Mouse (Mus musculus) large intestine, adult 2 months (tissue): ENCODE results near the gene Zswim3. TPM values are rescaled to one million over a fixed set of nuclear protein-coding genes. Genes with fewer than 3 reads are reported as not detected.

Source experiments
- DNase-seq: peaks from one replicate; pipeline ENCODE4 v3.0.0-alpha.2; 2012; ENCODE audit warnings: low read depth, low spot score
- WGBS: fragments of 180-500 bp; shearing (Covaris S2); methylation state at CpG from one replicate; pipeline ENCODE4 v1.1.7; 2018; 5-methylcytosine and 5-hydroxymethylcytosine counted together
- polyA plus RNA-seq: library from polyadenylated mRNA; depleted of rRNA; stranded (reverse); fragments of >200 nt; gene quantifications from 2 replicates; pipeline ENCODE4 v1.2.3, GENCODE M21; 2012

Zswim3 gene
- polyA plus RNA-seq, 1 experiment: 4.0 TPM

DNA sequence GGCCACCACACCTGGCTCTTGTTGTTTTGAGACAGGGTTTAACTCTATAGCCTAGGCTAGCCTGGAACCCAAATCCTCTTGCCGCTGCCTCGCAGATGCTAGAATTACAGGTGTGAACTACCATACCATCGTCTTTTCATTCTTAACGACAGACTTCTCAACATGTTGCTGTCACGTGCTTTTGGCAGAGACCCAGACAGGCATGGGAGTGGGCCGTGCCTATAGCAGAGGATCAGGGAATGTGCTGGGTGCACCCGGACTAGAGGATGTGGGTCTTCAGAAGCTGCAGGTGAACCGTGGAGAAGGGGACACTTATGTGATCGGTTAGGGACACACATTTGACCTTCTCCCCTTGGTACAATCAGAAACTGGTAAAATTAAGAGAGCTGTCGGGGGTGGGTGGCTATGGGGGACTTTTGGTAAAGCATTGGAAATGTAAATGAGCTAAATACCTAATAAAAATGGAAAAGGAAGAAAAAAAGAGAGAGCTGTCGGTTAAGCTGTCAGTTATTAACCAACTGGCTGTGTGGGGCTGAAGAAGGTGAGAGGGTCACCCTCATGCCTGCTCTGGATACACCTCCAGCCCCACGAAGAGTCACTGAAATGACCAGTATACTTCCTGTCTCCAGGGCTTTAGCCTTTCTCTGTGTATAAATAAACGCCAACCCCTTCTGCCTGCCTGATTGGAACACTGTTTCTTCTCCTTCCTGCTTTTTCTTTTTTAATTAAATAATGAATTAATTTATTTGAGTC, 4.5 kb upstream of the Zswim3 start:
- no peak for DNase-seq
- 82% methylated on average over 13 of the region's 13 CpGs for WGBS

DNA sequence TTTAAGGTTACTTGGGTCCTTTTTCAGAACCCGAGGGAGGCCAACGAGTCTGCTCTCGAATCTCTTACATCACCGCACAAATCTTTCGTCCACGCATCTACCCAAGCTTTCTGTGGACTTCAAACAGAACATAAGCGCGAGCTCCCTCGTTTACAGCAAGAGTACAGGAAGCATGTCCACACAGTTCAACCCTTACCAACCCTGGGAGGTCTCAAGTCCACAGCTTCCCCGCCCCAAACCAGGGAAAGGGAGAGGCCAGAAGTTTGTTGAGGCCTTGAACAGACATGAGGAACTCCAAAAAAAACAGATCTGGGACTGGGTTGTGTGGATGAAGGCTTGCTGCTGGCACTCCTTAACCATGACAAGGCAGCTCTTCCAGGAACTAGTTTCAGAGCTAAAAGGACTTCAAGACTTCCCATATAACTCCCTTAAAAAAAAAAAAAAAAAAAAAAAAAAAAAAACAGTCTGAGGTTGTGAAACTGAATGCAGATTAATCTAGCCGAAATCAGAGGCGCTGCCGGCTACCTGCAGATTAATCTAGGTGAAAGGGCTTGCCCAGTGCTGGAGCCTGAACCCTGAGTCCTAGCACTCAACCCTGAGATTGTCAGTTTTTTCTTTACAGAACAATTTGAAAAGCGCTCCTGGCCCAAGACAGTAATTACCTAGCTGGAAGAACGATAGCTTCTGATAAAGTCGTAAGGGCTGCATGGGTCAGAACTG, 1.5 kb upstream of the Zswim3 start:
- no peak for DNase-seq
- WGBS: 38% methylated on average over 16 of the region's 16 CpGs

DNA sequence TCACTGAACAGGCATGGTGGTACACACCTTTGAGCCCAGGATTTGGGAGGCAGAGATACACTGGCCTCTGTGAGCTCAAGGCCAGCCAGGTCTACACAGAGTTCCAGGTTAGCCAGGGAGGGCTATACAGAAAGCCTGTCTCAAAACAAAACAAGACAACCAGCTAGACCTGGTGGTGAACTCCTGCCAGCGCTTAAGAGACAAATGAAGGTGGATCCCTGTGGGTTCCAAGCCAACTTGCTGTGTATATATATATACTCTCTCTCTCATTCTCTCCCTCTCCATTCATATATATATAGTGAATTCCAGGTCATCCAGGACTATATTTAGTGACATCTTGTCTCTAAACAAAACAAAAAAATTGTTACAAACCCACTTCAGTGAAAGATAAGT, 981 bp upstream of the Zswim3 start:
- 28% methylated on average over 1 of the region's 1 CpGs for WGBS
- no peak for DNase-seq

DNA sequence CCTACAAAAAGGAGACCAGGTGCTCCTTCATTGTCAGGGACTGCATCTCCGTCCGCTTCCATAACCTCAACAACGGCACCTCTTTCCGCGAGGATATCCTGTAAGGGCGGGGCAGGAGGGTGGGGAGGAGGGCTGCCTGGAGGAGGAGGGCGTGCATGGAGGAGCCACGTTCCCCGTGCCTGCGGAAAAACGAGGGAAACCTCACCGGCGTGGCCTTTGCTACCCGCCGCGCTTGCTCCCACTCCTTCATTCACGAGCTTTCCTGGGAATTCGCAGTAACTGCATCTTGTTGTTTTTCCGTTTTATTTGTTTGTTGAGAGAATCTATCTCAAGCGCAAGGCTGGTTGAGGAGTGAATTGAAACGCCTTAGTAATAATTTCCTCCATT, 427 bp downstream of the Zswim3 start:
- WGBS: under 1% methylated on average over 21 of the region's 21 CpGs

DNA sequence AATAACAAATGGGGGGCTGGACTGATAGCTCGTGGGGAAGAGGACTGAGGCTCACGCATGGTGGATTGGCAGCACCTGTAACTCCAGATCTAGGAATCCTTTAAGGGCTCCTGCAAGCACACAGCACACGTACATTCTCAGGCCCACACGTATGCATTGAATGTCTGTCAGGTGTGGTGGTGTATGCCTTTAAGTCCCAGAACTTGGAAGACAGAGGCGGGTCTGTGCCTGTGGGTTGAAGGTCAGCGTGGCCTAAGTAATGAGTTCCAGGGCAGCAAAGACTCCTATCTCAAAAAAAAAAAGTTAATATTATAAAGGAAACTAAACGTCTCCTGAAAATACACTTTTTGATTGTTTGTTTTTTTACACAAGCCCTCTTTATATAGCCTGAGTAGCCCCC, 1.7 kb downstream of the Zswim3 start:
- no peak for DNase-seq
- 32% methylated on average over 7 of the region's 7 CpGs for WGBS

More for the DNA sequence above, 427 bp downstream of the Zswim3 start:
- DNase-seq: no peak

DNA sequence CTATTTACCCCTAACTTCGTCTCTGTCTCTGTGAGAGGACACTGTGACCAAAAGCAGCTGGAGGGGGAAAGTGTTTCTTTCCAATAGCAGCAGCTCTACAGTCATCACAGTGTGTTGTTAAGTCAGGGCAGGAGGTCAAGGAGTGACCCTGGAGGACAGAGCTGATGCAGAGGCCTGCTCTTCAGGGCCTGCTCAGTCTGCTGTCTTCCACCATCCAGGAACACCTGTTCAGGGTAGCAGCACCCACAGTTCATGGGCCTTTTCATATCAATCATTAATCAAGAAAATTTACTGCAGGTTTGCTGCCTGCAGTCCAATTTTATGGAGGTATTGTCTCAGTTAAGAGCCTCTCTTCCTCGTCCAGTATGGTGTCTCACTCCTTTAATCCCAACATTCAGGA, 8.7 kb downstream of the Zswim3 start:
- 26% methylated on average over 2 of the region's 2 CpGs for WGBS
- DNase-seq: no peak

DNA sequence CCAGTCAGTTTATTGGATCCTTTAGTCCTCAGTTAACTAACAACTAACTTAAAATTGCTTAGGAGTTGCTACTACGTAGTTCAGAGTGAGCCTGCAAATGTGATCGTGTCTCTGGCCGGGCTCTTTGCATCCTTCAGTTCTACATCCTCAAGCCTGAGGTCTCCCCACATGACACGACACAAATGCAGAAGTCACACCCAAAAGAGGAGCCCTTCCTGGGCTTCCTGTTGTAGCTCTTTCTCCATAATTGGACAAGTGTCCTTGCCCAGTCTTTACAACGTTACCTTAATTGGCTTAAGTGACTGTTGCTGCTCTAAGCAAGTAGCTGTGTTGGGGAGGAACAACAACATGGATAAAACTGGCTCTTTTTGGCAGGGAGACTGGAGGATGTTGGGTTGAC, 10.4 kb downstream of the Zswim3 start:
- DNase-seq: no peak
- WGBS: 62% methylated on average over 5 of the region's 5 CpGs

DNA sequence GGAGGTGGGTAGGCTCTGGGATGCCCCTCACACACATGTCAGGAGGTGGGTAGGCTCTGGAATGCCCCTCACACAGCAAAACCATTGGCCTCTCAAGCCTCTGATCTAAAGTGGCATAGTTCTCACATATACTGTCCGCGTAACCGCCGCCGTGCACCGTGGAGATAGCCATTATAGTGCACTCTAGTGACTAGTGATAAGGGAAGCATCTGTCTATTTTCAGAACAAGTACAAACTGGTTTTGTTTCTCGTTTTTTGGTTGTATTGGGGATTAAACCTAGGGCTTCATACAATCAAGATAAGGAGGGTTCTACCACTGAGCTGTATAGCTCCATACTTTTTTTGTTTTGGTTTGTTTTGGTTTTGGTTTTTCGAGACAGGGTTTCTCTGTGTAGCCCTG, 10.9 kb downstream of the Zswim3 start:
- no peak for DNase-seq
- WGBS: 90% methylated on average over 8 of the region's 8 CpGs

DNA sequence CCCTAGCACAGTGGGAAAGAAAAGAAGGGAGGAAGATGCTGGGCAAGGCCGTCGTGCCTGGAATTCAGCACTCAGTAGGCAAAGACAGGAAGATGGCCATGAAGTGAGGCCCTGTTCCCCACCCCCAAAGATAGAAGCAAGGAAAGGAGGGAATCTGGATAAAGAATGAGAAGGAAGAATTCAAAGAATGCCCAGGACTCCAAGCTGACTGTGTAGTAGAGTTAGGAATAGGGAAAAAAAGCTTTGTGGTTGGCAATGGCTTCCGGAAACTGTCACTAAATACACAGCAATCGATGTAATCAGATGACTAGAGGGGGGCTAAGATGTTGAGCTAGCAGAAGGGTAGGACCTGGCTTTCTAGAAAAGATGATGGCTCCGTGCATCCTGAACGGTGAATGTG, 12.3 kb downstream of the Zswim3 start:
- 87% methylated on average over 6 of the region's 6 CpGs for WGBS
- no peak for DNase-seq

DNA sequence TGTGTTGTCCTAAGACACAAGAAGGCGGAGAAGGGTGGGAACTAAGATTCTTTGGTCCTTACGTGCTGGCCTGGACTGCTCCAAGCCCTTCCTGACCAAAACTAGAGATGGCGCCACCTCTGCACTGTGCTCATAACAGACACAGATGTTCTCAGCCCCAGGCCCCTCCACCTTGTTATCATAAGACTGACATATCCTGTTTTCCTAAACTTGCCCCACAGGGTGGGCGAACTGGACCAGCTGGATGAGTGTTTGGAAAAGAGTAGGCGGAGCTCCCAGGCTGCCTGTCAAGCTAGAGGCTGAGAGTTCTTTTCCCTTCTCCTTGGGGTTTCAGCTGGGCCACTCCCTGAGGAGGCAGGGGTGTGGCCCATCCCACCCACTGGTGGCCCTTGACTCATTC, 12.8 kb downstream of the Zswim3 start:
- DNase-seq: no peak
- 76% methylated on average over 5 of the region's 5 CpGs for WGBS

DNA sequence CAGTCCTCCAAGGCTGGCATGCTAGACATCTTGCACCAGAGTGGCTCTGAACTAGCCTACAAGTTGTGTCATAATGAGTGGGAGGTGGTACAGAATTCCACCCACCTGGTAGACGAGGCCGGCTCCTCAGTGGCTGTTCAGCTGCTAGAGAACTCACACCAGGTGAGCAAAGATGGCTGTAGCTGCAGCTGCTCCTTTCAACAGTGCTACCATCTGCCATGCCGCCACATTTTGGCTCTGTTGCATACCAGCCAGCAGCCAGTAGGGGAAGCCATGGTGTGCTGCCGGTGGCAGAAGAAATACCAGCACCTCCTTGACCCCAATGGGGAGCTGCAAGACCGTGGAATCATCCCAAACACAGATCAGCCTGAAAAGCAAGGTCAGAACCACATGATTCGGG, 16.2 kb downstream of the Zswim3 start:
- no peak for DNase-seq
- WGBS: 91% methylated on average over 6 of the region's 6 CpGs

DNA sequence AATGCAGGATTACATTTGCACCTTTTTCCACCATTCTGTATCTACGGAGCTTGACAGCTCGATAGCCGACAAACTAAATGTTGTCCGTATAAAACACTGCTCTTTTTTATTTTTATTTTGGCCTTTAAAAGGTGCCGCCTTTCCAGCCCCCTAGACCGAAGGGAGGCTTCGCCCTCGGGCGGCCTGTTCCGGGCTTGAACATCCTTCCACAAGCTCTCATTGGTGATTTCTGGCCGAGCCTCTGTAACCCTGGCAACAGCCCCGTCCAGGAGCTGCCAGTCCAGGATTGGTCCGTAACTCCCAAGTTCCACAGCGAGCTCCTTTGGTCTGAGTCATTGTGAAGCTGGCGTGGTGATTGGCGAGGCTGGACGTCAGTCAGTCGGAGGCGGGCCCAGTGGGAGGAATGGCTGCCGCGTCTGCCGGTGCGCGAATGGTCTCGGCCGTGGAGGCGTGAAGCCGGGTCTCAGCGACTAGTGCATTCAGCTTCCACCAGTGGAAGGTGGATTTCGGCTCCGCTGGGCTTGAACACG, 17.8 kb downstream of the Zswim3 start, which contains the start of gene Zswim1:
Gene Zswim1, plus strand, starts transcription at position 51 of the 530 bp plus-strand sequence.
- 1% methylated on average over 32 of the region's 32 CpGs for WGBS
- peak; percentile 96 for DNase-seq

DNA sequence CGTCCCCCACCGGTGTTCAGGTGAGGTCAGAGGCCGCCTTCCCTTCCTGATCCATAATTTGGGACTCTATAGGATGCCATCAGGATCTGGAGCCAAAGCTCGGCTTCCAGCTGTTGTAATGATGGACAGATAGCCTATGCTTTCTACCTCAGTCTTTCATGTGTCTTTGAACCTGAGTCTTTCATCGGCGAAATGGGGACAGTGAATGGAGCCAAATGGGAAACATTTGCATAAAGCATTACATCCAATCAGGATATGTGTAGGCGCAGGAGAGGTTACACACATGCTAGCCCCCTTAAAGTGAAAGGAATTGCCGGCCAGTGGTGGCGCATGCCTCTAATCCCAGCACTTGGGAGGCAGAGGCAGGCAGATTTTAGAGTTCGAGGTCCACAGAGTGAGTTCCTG, 18.3 kb downstream of the Zswim3 start:
- DNase-seq: no peak
- WGBS: 0% methylated on average over 10 of the region's 10 CpGs

DNA sequence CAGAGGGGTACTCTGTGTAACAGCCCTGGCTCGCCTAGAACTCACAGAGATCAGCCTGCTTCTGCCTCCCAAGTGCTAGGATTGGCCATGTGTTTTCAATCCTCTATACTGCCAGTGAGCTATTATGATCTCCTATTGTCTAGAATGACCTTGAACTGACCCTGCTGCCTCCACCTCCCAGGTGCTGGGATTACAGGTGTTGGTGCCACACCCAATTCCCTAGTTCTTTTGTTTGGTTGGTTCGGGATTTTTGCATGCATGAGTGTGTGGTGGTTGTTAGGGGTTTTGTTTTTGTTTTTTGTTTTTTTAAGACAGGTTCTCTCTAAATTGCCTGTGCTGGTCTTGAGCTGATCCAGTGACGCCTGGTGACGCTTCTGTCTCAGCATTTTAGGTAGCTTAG, 19.1 kb downstream of the Zswim3 start:
- 84% methylated on average over 4 of the region's 4 CpGs for WGBS
- DNase-seq: no peak

DNA sequence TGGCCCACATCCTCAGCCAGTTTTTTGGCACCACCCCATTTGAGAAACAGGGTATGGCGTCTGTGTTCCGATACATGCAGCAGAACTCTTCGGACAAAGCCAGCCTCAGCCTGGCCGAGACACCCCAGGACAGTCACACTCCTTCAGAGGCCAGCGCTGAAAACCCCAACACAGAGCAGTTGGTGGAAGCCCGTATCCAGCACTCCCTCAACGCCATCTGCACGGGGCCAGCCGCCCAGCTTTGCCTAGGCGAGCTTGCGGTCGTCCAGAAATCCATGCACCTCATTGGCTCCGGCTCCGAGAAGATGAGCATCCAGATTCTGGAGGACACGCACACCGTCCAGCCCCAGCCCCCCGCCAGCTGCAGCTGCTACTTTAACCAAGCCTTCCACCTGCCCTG, 20.6 kb downstream of the Zswim3 start:
- WGBS: 97% methylated on average over 17 of the region's 17 CpGs
- no peak for DNase-seq

DNA sequence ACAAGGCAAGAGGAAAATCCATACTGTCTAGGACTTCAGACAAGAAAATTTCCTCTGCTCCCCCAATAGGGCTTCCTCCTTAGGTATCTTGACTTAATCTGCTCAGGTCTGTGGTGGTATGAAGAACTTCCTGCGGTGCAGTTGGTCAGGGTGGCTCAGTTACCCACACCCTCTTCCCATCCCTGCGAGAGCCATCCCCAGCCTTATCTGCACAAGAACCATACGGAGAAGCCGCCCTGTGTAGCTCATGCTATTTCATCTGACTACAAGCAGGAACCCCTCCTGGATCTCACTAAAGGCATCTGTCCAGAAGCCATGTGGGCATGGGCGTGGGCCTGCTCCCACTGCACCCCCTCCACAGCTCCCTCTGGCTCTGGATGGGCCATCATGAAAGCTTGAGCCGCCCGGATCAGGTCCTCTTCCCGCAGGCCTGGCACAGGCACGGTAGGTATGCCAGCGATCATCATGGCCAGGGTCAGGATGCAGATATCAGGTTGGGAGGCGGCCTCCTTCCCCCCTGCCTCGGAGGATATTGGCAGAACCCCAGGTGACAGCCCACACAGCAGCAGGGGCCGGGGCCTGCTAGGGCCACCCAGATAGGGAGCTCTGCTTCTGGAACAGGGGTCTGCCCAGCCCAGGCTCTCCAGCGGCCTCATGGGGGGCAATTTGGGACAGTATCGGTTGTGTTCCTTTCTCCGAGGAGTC, 22.4 kb downstream of the Zswim3 start:
- DNase-seq: no peak
- 88% methylated on average over 16 of the region's 16 CpGs for WGBS

DNA sequence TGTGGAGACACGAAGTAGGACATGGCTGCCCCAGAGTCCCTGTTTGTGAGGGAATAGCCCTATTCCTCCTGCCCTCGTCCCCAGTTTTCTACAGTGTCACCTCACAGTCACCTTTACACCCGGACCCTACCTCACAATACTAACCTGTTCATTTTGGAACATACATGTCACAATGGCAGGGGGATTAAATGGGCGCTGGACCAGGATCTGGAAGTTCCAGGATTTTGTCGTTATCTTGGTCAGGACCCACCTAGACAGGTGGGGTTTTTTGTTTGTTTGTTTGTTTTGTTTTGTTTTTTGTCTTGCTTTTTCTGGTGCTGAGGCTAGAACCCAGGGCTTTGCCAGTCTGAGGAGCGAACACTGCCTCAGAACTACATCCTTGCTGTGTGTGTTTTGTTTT, 23.5 kb downstream of the Zswim3 start, which contains the start of gene Spata25:
Gene Spata25, minus strand, starts transcription at position 101 of the 400 bp plus-strand sequence.
- 84% methylated on average over 6 of the region's 6 CpGs for WGBS
- no peak for DNase-seq

DNA sequence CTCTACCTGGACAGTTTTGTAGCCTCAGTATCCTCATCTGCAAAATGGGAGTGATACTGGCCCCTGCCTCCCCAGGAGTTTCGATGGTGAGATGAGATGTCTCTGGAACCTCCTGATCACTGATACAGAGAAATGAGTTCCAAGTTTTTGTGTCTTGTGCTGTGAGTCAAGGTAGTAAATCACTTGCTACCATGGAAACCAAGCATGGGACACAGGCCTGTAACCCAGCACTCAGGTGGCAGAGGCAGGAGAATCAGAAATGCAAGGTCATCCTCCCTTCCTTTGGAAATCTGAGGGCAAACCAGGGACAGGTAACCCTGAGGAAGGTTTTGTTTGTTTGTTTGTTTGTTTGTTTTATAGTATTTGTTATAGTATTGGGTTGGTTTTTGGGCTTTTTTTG, 24.2 kb downstream of the Zswim3 start:
- WGBS: 93% methylated on average over 1 of the region's 1 CpGs
- DNase-seq: no peak

DNA sequence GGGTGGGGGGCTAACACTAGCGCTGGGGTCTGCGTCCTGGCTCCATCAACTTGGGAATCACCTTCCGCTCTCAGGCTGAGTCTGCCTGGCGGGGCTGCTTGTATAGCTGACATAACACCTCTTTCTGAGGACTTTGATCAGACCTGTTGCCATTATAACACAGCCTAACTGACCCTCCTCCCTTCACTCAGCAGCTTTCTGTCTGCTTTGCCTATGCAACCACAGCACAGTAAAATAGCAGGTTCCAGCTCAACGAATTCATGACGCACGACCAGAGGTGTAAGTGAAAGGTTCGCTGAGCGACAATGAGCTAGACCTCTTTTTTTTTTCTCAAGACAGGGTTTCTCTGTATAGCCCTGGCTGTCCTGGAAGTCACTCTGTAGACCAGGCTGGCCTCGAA, 26.1 kb downstream of the Zswim3 start:
- 74% methylated on average over 10 of the region's 10 CpGs for WGBS

DNA sequence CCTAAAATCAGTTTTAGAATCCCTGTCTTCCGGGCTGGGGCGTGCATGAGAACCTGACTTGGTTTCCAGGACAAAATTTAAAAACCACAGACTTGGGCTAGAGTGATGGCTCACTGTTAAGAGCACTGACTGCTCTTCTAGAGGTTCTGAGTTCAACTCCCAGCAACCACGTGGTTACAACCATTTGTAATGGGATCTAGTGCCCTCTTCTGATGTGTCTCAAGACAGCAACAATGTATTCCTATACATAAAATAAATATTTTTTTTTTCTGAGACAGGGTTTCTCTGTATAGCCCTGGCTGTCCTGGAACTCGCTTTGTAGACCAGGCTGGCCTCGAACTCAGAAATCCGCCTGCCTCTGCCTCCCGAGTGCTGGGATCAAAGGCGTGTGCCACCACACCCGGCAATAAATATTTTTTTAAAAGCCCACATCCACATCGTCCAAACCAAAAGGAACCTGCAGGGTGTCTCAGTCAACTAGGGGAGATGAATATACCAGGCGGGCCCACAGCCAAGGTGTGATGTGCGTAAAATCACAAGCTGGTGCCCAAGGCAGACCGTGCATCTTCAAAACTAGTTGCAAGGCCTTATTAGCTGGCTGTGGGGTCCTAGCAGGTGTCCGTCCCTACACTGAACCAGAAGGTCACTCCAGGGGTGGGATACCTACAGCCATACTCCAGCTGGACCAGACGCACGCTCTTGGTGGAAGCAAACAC, 27.3 kb downstream of the Zswim3 start:
- WGBS: 44% methylated on average over 16 of the region's 16 CpGs
- DNase-seq: no peak

More for the DNA sequence above, 26.1 kb downstream of the Zswim3 start:
- no peak for DNase-seq
